Mouse (Mus musculus) stomach, embryonic 14.5 days (tissue): ENCODE results near the gene 4933428G20Rik. TPM values are rescaled to one million over a fixed set of nuclear protein-coding genes. Genes with fewer than 3 reads are reported as not detected.

ENCODE experiments used
- ATAC-seq: fragments of 200-750 bp; cut with Nextera tagmentation; 2 replicates; pipeline ENCODE4 v1.8.0; 2017; ENCODE audit warnings: low read depth, moderate TSS enrichment; ENCODE audit not compliant: insufficient number of reproducible peaks, insufficient read depth, low FRiP score
- H3K27ac ChIP-seq: fragments of 300-500 bp; sonication (generic); 2 replicates; pipeline ENCODE4 v1.5.1; 2014; ENCODE audit warnings: mild to moderate bottlenecking, low read length, moderate library complexity, mixed read lengths
- H3K27me3 ChIP-seq: fragments of 300-500 bp; sonication (generic); 2 replicates; pipeline ENCODE4 v1.6.1; 2014; ENCODE audit warnings: low read length, control low read depth, mixed read lengths; ENCODE audit not compliant: control insufficient read depth, insufficient read depth
- H3K36me3 ChIP-seq: fragments of 300-500 bp; sonication (generic); 2 replicates; pipeline ENCODE4 v1.6.1; 2014; ENCODE audit warnings: mild to moderate bottlenecking, control low read depth, low read length, moderate library complexity, mixed read lengths; ENCODE audit not compliant: control insufficient read depth, insufficient read depth
- H3K4me1 ChIP-seq: fragments of 300-500 bp; sonication (generic); 2 replicates; pipeline ENCODE4 v1.6.1; 2014; ENCODE audit warnings: low read length, control low read depth, mixed read lengths; ENCODE audit not compliant: control insufficient read depth, insufficient read depth
- H3K4me2 ChIP-seq: fragments of 300-500 bp; sonication (generic); replicated peaks from 2 replicates; pipeline ENCODE4 v1.6.1; 2014; ENCODE audit warnings: low read depth, low read length, control low read depth
- H3K4me3 ChIP-seq: fragments of 300-500 bp; sonication (generic); 2 replicates; pipeline ENCODE4 v1.5.1; 2014; ENCODE audit warnings: low read depth, low read length, control low read depth
- H3K9ac ChIP-seq: fragments of 300-500 bp; sonication (generic); replicated peaks from 2 replicates; pipeline ENCODE4 v1.6.1; 2014; ENCODE audit warnings: low read depth, mild to moderate bottlenecking, control low read depth, low read length, moderate library complexity, mixed read lengths
- H3K9me3 ChIP-seq: fragments of 300-500 bp; sonication (generic); 2 replicates; pipeline ENCODE4 v1.6.1; 2016; ENCODE audit warnings: low read depth, low read length, control low read depth; ENCODE audit not compliant: control insufficient read depth
- WGBS: fragments of 180-500 bp; shearing (Covaris S2); extraction: QIAGEN DNeasy Blood & Tissue Kit; methylation state at CpG from one replicate; pipeline ENCODE4 v1.1.7; 2014; 5-methylcytosine and 5-hydroxymethylcytosine counted together
- polyA plus RNA-seq: library from polyadenylated mRNA; unstranded; fragments of >200 nt; fragmentation: Nextera tagmentation; extraction: Ambion mirVana; gene quantifications from 2 replicates; pipeline ENCODE4 v1.2.1, GENCODE M21; 2014

The 4933428G20Rik gene
- polyA plus RNA-seq, 1 experiment from 2014 or later: 0.35 TPM

GRCm38 (mm10) chr11:97512511-97512910 lies 12.4 kb upstream of the 4933428G20Rik start:
- H3K27me3 ChIP-seq: no peaks in the 10 kb centered on the region
- H3K27ac ChIP-seq: no peak overlapping the region
- H3K4me1 ChIP-seq: no peaks in the 10 kb centered on the region
- H3K9me3 ChIP-seq: no peaks in the 10 kb centered on the region
- H3K4me2 ChIP-seq: no peak overlapping the region
- no peak overlapping the region for H3K9ac ChIP-seq
- H3K36me3 ChIP-seq: no peaks in the 10 kb centered on the region
- WGBS: 63% methylated on average over 6 of the region's 6 CpGs
- no peak for ATAC-seq
- H3K4me3 ChIP-seq: no peak overlapping the region

GRCm38 (mm10) chr11:97511661-97512369 lies 11.7 kb upstream of the 4933428G20Rik start:
- H3K27me3 ChIP-seq: no peaks in the 10 kb centered on the region
- H3K4me2 ChIP-seq: no peak overlapping the region
- no peaks in the 10 kb centered on the region for H3K4me1 ChIP-seq
- H3K36me3 ChIP-seq: no peaks in the 10 kb centered on the region
- H3K9me3 ChIP-seq: no peaks in the 10 kb centered on the region
- WGBS: 59% methylated on average over 13 of the region's 13 CpGs
- no peak for ATAC-seq
- H3K27ac ChIP-seq: no peak overlapping the region
- H3K9ac ChIP-seq: no peak overlapping the region
- H3K4me3 ChIP-seq: no peak overlapping the region

GRCm38 (mm10) chr11:97510966-97511660 lies 11.0 kb upstream of the 4933428G20Rik start:
- H3K4me2 ChIP-seq: no peak overlapping the region
- no peak for ATAC-seq
- WGBS: 41% methylated on average over 10 of the region's 10 CpGs

GRCm38 (mm10) chr11:97509715-97510485 lies 9.8 kb upstream of the 4933428G20Rik start:
- no peak overlapping the region for H3K27ac ChIP-seq
- H3K4me2 ChIP-seq: no peak overlapping the region
- no peak overlapping the region for H3K9ac ChIP-seq
- no peaks in the 10 kb centered on the region for H3K36me3 ChIP-seq
- no peaks in the 10 kb centered on the region for H3K4me1 ChIP-seq
- 58% methylated on average over 24 of the region's 24 CpGs for WGBS
- no peak for ATAC-seq
- H3K9me3 ChIP-seq: no peaks in the 10 kb centered on the region
- H3K4me3 ChIP-seq: no peak overlapping the region
- no peaks in the 10 kb centered on the region for H3K27me3 ChIP-seq

More at GRCm38 (mm10) chr11:97510966-97511660, 11.0 kb upstream of the 4933428G20Rik start:
- Histone ChIP-seq H3K4me3 (no peak overlapping the region), H3K27ac (no peak overlapping the region), H3K4me1 (no peaks in the 10 kb centered on the region), H3K27me3 (no peaks in the 10 kb centered on the region), H3K9me3 (no peaks in the 10 kb centered on the region), H3K36me3 (no peaks in the 10 kb centered on the region), H3K9ac (no peak overlapping the region)

- H3K27me3 ChIP-seq: no peaks in the 10 kb centered on the region
- no peak overlapping the region for H3K4me3 ChIP-seq
- WGBS: 36% methylated on average over 5 of the region's 5 CpGs
- no peaks in the 10 kb centered on the region for H3K4me1 ChIP-seq
- no peak overlapping the region for H3K4me2 ChIP-seq
- H3K9me3 ChIP-seq: no peaks in the 10 kb centered on the region
- H3K9ac ChIP-seq: no peak overlapping the region
- ATAC-seq: no peak
- no peak overlapping the region for H3K27ac ChIP-seq
- no peaks in the 10 kb centered on the region for H3K36me3 ChIP-seq
Observed at GRCm38 (mm10) chr11:97509058-97509457, 8.9 kb upstream of the 4933428G20Rik start.

- no peaks in the 10 kb centered on the region for H3K9me3 ChIP-seq
- WGBS: 82% methylated on average over 3 of the region's 3 CpGs
- H3K4me3 ChIP-seq: no peak overlapping the region
- H3K4me1 ChIP-seq: no peaks in the 10 kb centered on the region
- no peak overlapping the region for H3K4me2 ChIP-seq
- H3K9ac ChIP-seq: no peak overlapping the region
- no peak for ATAC-seq
- no peaks in the 10 kb centered on the region for H3K36me3 ChIP-seq
- no peak overlapping the region for H3K27ac ChIP-seq
- H3K27me3 ChIP-seq: no peaks in the 10 kb centered on the region
Observed at GRCm38 (mm10) chr11:97508198-97508597, 8.1 kb upstream of the 4933428G20Rik start.

- H3K36me3 ChIP-seq: peaks cover 1% of the 10 kb centered on the region; the same call in 1 of the 2 replicates
- no peak overlapping the region for H3K27ac ChIP-seq
- no peak for ATAC-seq
- 57% methylated on average over 8 of the region's 8 CpGs for WGBS
- no peaks in the 10 kb centered on the region for H3K27me3 ChIP-seq
- no peaks in the 10 kb centered on the region for H3K9me3 ChIP-seq
- H3K4me1 ChIP-seq: no peaks in the 10 kb centered on the region
- no peak overlapping the region for H3K4me3 ChIP-seq
- H3K4me2 ChIP-seq: no peak overlapping the region
- no peak overlapping the region for H3K9ac ChIP-seq
Observed at GRCm38 (mm10) chr11:97506331-97506730, 6.2 kb upstream of the 4933428G20Rik start.

- Histone ChIP-seq H3K36me3 (peaks cover 6% of the 10 kb centered on the region), H3K4me1 (no peaks in the 10 kb centered on the region), H3K27ac (no peak overlapping the region), H3K9ac (no peak overlapping the region), H3K9me3 (no peaks in the 10 kb centered on the region), H3K27me3 (0 out of 2 replicates have a peak, but pooled peaks cover 5% of the 10 kb centered on the region), H3K4me2 (no peak overlapping the region), H3K4me3 (no peak overlapping the region)
- ATAC-seq: no peak
- 66% methylated on average over 4 of the region's 4 CpGs for WGBS
Observed at GRCm38 (mm10) chr11:97505784-97506183, 5.6 kb upstream of the 4933428G20Rik start.
